Mouse (Mus musculus) effector memory CD4-positive, alpha-beta T cell, adult 5 months (primary cell): Measurements from ENCODE around the gene E330034G19Rik. TPM values are rescaled to one million over a fixed set of nuclear protein-coding genes. Genes with fewer than 3 reads are reported as not detected.

Source experiments
- polyA plus RNA-seq: library from polyadenylated mRNA; unstranded; fragments of 100-300 nt; shearing (Covaris generic); gene quantifications from one replicate; pipeline ENCODE4 v1.2.1, GENCODE M21; 2017

The E330034G19Rik gene
- not detected for polyA plus RNA-seq

GRCm38 (mm10) chr14:24292914-24293313 is at the start of gene E330034G19Rik:
Gene E330034G19Rik, plus strand, starts transcription at chr14:24293214.

GRCm38 (mm10) chr14:24245177-24246081 is 47.6 kb upstream of the E330034G19Rik start, which contains the start of gene Dlg5:
Gene Dlg5, minus strand, starts transcription at chr14:24245920.

Other genes starting within 250 kb of the E330034G19Rik start
- 0.34 TPM for gene Dlg5, start 47.3 kb upstream of the E330034G19Rik start, polyA plus RNA-seq
- 21.6 TPM for gene Polr3a, start 193.8 kb downstream of the E330034G19Rik start, polyA plus RNA-seq
- 1,434 TPM for gene Rps24, start 193.9 kb downstream of the E330034G19Rik start, polyA plus RNA-seq